Mouse (Mus musculus): ENCODE results near the gene Olfr706.

The Olfr706 gene

GRCm38 (mm10) chr7:106888062-106888461, at the start of gene Olfr706:
Gene Olfr706 (minus strand): TSS chr7:106888162.
- WGBS = 76% methylated on average over 2 of the region's 2 CpGs

DNA sequence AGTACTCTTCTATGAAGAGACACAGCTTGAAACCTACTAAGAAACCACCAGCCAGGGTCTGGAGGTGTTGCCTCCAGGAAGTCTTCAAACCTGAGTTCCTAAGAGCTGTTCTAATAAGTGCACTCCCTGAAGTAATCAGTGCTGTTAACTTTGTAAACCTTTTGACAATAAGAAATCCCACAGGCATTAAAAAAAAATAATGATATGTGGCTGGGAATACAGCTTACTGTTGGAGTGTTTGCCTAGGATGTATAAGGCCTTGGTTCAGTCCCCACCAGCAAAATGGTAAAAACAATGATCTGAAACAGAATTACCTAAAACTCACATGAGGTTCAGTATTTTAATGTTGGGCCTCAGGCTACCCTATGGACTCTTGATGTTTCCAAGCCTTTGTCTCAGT, 44.2 kb upstream of the Olfr706 start, which contains the start of gene Olfr709-ps1:
Gene Olfr709-ps1, minus strand, starts transcription at position 101 of the 400 bp plus-strand sequence.

DNA sequence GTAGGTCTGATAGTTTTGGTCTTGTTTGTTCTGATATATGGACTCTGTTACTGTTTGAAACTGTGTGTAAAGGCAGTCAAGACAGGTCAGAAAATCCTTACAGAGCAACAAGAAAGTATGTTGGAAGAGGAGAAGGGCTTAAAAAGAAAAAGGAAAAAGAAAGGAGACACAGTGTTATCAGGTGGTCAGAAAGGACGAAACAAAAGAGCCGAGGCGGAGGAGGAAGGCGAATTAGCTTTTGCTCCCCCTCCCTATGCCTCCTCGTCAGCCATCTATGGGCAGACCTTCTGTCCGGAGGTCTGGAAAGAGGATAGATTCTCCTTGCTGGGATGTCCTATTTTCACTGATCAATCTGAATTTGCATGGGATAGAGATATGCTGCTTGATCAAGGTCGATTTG, 33.0 kb upstream of the Olfr706 start:
- WGBS = 87% methylated on average over 7 of the region's 7 CpGs

- 70% methylated on average over 2 of the region's 2 CpGs for WGBS
Measured at GRCm38 (mm10) chr7:106907676-106908075, 19.7 kb upstream of the Olfr706 start, which contains the start of gene Olfr1532-ps1. Gene Olfr1532-ps1 (plus strand): TSS chr7:106908001.

GRCm38 (mm10) chr7:106901141-106901540, 13.2 kb upstream of the Olfr706 start, which contains the start of gene Olfr707:
Gene Olfr707 (minus strand): TSS chr7:106901241.
- WGBS = 87% methylated on average over 3 of the region's 3 CpGs

DNA sequence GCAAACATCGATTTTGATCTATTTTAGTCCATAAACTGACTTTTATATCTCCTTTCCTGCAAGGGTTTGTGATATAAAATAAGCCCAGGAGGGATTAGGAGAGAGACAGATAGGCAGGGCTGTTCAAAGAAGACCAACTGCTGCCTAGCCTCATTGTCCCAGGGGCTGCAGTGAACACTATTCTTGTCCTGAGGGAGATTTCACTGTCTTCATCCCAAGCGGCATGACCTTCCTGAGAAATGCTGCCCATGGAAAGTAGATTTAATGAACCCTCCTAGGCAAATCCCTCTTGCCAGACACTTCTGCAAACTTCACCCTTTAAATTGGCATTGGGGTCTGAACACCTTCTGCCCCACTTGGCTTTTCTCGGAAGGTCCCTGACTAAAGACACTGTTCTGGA, 11.2 kb downstream of the Olfr706 start, which contains the start of gene Olfr705:
Gene Olfr705, minus strand, starts transcription at position 101 of the 400 bp plus-strand sequence.
- 79% methylated on average over 3 of the region's 3 CpGs for WGBS

DNA sequence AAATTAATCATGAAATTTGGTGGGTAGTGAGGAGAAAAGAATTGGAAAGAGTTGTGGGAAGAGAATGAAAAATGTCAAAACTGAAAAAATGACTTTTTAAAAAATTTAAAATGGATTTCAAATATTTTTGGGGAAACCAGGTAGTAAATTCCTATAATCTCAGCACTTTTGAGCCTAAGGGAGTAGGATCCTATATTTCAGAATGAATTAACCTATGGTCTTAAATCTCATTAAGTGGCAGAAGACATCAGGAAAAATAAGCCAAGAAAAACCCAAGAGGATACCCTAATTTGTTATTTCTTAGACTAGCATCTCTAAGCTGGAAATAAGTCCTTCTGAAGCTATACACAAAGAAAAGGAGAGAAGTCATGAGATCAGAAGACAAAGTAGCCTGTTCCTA, 25.1 kb downstream of the Olfr706 start, which contains the start of gene Olfr704:
Gene Olfr704, plus strand, starts transcription at position 301 of the 400 bp plus-strand sequence.

DNA sequence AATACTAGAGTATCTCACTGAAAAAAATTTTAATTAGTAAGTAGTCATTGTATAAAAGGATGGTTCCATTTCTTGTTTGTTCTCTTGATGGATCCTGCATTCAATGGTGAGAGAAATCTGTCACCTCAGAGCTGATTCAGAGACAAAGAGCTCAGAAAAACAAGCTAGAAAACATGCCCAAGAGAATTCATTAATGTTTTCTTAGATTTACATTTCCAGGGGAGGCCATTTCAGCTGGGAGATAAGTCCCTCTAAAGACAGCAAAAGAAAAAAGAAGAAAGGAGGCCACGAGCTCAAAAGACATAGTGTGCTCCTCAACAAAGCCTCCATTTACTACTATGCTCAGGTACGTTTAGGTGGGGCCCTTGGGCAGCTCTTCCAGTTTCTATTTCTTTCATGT, 44.9 kb downstream of the Olfr706 start, which contains the start of gene Olfr703:
Gene Olfr703, plus strand, starts transcription at position 301 of the 400 bp plus-strand sequence.
- WGBS = 60% methylated on average over 2 of the region's 2 CpGs

GRCm38 (mm10) chr7:106833793-106834192, 54.2 kb downstream of the Olfr706 start, which contains the start of gene Olfr702:
Gene Olfr702 (minus strand): TSS chr7:106833893.

All from cerebral cortex, adult 2 months (tissue).